Mouse (Mus musculus): Measurements from ENCODE around the gene Tmem144. TPM values are rescaled to one million over a fixed set of nuclear protein-coding genes. Genes with fewer than 3 reads are reported as not detected.
A peak's percentile ranks its signal among the peaks of the same experiment; 100 is the strongest.
"Not testable (repeated sequence)": the region's sequence is repeated elsewhere in the genome, so short reads cannot be mapped to it uniquely, and the experiment has no call there.

Tmem144 gene
- polyA plus RNA-seq, 1 experiment = 5.8 TPM

GRCm38 (mm10) chr3:79812042-79812441 lies 40.5 kb downstream of the Tmem144 start:
- no peak for DNase-seq (ENCODE audit: extremely low spot score in 1 of 2, low spot score in 1 of 2)

GRCm38 (mm10) chr3:79811632-79812031 lies 40.9 kb downstream of the Tmem144 start:
- DNase-seq (ENCODE audit: extremely low spot score in 1 of 2, low spot score in 1 of 2) = peak in 1 of 2 experiments; percentile 66

- DNase-seq (ENCODE audit: extremely low spot score in 1 of 2, low spot score in 1 of 2) = no peak
Measured at GRCm38 (mm10) chr3:79810563-79810962, 42.0 kb downstream of the Tmem144 start.

- DNase-seq (ENCODE audit: extremely low spot score in 1 of 2, low spot score in 1 of 2) = peak in 1 of 2 experiments; percentile 86
Measured at GRCm38 (mm10) chr3:79809180-79809567, 43.4 kb downstream of the Tmem144 start.

GRCm38 (mm10) chr3:79808530-79809179 lies 43.9 kb downstream of the Tmem144 start:
- DNase-seq (ENCODE audit: extremely low spot score in 1 of 2, low spot score in 1 of 2) = no peak

- DNase-seq (ENCODE audit: extremely low spot score in 1 of 2, low spot score in 1 of 2) = not testable (repeated sequence)
Measured at GRCm38 (mm10) chr3:79800761-79801160, 51.8 kb downstream of the Tmem144 start.

- no peak for DNase-seq (ENCODE audit: extremely low spot score in 1 of 2, low spot score in 1 of 2)
Measured at GRCm38 (mm10) chr3:79792307-79792706, 60.3 kb downstream of the Tmem144 start.

GRCm38 (mm10) chr3:79790324-79790723 lies 62.2 kb downstream of the Tmem144 start:
- no peak for DNase-seq (ENCODE audit: extremely low spot score in 1 of 2, low spot score in 1 of 2)

- no peak for DNase-seq (ENCODE audit: extremely low spot score in 1 of 2, low spot score in 1 of 2)
Measured at GRCm38 (mm10) chr3:79789554-79789953, 63.0 kb downstream of the Tmem144 start.

GRCm38 (mm10) chr3:79788959-79789358 lies 63.6 kb downstream of the Tmem144 start:
- no peak for DNase-seq (ENCODE audit: extremely low spot score in 1 of 2, low spot score in 1 of 2)

GRCm38 (mm10) chr3:79784362-79784736 lies 68.2 kb downstream of the Tmem144 start:
- no peak for DNase-seq (ENCODE audit: extremely low spot score in 1 of 2, low spot score in 1 of 2)

- no peak for DNase-seq (ENCODE audit: extremely low spot score in 1 of 2, low spot score in 1 of 2)
Measured at GRCm38 (mm10) chr3:79783630-79784361, 68.8 kb downstream of the Tmem144 start.

- no peak for DNase-seq (ENCODE audit: extremely low spot score in 1 of 2, low spot score in 1 of 2)
Measured at GRCm38 (mm10) chr3:79772701-79773100, 79.9 kb downstream of the Tmem144 start.

Other genes starting within 250 kb of the Tmem144 start
- 1.9 and 2.2 TPM in 2 replicates for gene 4930579G24Rik, start 223.7 kb downstream of the Tmem144 start, polyA plus RNA-seq (2012; rRNA removed)
- gene Etfdh, start 223.3 kb downstream of the Tmem144 start, polyA plus RNA-seq (2012; rRNA removed) = 26.8 and 29.2 TPM in 2 replicates
- 9.5 and 11.8 TPM in 2 replicates for gene Rxfp1, start 114.9 kb downstream of the Tmem144 start, polyA plus RNA-seq (2012; rRNA removed)
- 2.4 and 3.0 TPM in 2 replicates for gene Fam198b, start 31.8 kb upstream of the Tmem144 start, polyA plus RNA-seq (2012; rRNA removed)

Measured in frontal cortex, adult 2 months (tissue).